Mouse (Mus musculus) activated CD4-positive, CD25-positive, alpha-beta regulatory T cell, adult 4 months (primary cell): Measurements from ENCODE around the gene Pcgf1. TPM values are rescaled to one million over a fixed set of nuclear protein-coding genes. Genes with fewer than 3 reads are reported as not detected.

Source experiments
- ATAC-seq: one replicate; pipeline ENCODE4 v1.8.0; 2017
- polyA plus RNA-seq, 2 experiments: library from polyadenylated mRNA; unstranded; fragments of 100-300 nt; shearing (Covaris generic); gene quantifications; one replicate each; pipeline ENCODE4 v1.2.1; 2017

Pcgf1 gene
- polyA plus RNA-seq, 2 experiments from 2014 or later, result 31.2 to 35.9 TPM

DNA sequence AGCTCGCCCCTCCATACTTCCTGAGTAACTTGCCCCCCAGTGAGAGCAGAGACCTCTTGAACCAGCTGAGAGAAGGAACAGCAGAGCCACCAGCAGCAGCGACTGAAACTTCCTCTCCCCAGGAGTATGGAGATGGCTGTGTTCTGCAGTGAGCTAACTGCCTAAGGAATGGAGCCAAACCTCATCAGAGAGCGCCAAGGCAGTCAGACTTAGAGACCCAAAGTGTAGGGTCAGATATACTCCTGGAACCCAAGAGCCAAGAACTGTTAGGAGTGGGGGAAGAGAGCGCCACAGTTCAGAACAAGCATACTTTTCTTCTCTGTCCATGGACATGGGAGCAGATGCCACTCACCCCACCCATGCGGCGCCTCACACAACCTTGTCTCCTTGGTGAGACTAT, 11.2 kb upstream of the Pcgf1 start:
- no peak for ATAC-seq

DNA sequence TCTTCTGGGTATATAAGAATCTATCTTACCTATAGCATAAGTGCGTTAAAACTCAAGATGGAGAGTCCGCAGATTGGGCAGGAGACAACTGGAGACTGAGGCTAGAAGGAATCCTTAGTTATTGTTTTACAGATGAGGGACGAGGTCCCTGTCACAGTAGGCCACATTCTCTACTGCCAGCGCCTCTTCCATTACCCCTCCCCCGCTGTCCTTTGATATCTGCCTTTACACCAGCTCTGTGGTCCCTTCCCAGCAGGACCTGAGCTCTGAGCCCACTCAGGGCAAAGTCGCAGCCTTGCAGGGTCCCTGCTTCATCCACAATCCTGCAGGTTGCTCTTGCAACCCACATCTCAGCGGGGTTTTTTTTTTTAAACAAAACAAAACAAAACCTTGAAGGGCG, 9.4 kb upstream of the Pcgf1 start:
- no peak for ATAC-seq

DNA sequence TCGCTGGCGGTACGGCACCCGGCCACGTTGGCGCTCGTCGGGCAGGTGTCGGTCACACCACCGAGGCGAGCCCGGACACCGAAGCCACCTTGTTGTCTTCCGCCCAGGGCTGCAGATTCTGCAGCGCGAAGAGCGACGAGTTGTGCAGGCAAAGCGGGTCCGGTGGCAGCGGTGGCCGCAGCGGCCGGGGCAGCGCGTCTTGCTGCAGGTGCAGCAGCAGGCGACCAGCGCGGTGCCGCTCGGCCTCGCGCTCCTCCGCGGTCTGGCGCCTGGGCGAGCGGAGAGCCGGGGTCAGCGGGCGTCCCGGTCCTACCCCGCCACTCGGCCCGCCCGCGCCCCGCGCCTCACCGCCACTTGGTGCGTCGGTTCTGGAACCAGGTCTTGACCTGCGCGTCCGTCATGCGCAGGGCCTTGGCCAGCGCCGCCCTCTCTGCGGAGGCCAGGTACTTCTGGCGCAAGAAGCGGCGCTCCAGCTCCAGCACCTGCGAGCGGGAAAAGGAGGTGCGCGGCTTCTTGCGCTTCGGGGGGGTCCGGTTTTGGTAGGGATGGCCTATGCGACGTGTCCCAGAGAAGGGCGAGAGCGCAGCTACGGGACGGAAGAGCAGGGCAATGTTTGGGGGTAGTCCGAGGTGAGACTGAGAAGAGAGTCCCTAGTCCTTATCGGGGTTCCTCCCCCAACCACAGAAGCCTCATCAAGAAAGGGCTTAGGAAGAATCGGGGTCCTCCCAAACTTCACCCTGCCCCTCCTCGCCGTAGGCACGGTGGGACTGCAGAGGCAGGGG, 8.8 kb upstream of the Pcgf1 start:
- no peak for ATAC-seq

DNA sequence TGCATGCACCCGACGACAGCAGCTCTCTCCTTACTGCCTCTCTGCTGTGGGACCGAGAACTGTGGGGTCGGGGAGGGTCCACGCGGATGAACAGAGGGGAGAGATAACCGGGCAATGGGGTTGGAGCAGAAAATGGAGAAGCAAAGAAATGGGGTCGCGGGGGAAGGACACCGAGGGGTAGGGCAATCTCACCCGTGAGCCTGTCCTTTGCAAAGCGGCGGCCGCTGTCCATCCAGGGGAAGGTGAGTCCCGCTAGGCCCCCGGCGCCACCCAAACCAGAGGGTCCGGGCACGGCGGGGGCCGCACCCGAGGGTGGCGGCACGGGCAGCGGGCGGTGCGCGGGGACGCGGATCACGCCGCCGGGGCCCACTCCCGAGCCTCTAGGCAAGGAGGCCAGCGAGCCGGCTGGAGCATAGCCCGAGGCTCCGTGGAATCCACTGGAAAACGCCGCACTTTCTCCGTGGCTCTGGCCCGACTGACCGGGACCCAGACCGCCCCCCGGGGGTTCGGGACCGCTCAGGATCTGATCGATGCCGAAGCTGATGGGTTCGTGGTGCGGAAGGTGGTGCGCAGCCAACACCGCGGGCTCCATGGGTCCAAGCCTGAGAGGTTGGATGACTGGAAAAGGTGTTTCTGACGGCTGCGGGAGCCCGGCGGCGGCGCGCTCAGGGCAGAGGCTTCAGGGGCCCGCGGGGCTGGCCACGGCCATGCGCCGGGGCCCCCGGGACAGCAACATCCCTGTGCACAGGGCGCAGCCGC, 8.0 kb upstream of the Pcgf1 start:
- no peak for ATAC-seq

DNA sequence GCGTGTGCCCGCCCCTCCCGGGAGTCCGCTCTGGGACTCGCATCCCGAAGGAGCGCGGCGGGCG, 7.6 kb upstream of the Pcgf1 start, which contains the start of gene Tlx2:
TSS of gene Tlx2 (minus strand) at position 47 of the 64 bp plus-strand sequence.
- no peak for ATAC-seq

DNA sequence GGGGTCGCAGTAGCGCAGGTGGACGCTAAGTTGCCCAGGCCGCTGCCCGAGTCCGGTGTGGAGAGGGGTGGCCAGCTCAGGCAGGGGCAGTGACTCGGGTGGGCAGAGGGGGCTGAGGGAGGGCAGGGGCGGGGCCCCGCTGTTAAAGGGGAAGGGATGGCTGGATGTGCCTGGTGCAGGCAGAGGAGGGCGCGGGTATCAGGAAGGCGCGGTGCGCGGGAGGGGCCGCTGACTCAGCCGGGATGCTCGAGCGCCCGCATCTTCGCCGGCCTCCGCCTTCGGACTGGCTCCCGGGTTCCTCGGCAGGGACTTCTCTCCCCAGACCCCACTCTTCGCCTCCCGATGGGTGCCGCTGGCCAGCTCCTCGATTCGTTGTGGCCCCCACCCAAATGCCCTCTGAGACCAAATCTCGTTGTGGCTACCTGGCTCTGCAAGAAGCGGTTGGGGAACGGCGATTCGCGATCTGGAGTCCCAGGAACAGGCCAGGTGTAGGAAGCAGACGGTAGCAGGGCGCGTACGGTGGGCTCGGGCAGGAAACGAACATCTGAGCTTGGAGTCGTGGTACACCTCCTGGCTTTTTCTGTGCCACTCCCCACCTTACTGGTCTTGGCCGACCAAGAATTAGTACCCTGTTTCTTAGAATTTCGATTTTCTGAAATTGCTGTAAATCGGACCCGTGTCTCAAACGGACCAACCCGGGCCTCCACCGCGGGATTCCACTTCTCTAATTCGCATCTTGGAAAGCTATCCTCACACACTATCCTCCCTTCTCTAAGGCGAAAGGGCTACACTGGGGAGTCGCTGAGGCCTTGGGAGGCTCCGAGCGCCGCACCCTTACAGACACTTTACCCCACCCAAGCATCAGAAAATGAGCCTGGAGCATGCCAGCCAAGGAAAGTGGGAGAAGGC, 7.1 kb upstream of the Pcgf1 start:
- ATAC-seq, result no peak

DNA sequence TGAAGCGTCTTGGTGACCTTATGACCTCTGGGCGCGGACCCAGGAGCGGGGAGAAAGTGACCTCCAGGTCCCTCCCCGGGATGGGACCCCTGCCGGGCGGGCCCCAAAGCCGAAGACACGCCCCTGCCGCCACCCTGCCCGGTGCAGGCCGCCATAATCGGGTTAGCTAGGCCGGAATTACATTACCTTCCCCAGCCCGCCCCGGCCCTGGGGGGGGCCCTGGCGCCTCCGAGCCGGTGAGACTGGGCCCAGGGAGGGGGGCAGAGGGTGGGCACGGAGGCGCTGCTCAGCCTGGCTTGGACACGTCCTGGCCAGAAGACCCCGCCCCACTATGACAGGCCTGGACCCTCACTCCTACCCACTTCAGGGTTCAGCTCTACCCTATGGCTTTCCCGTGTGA, 6.4 kb upstream of the Pcgf1 start:
- ATAC-seq, result no peak

DNA sequence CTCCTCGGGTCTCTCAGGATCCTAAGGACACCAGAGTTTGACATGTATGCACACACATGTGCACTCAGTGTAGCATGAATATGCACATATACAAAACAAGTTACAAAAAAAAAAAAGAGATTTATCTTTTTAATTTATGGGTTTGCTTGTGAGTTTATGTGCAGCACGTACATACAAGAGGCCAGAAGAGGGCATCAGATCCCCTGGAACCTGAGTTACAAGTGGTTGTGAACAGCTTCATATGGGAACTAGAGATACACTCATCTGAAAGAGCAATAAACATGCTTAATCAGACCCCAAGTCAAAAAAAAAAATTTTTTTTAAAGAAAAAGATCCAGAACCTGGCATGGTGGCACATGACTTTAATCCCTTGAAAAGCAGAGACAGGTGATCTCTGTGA, 2.7 kb upstream of the Pcgf1 start:
- no peak for ATAC-seq

DNA sequence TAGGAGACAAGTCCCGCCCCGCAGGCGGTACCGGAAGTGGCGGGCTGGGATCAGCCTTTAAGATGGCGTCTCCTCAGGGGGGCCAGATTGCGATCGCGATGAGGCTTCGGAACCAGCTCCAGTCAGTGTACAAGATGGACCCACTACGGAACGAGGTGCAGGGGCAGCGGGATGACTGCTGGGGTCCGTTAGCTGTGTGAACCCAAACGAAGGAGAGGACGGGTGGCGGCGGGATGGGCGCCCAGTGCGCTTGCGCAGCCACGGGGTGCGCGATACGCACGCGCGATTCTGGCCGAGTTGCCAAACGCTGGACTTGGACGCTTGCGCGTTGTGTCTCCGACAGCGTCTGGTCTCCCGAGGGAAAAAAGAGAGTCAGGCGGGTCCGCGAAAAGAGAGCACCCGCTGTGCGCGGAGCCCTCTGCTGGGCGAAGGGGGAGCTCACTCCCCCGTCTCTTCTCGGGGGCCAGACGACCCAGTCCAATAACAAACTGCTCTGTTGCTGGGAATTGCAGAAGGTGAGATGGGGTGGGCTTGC, 722 bp downstream of the Pcgf1 start:
- peak; percentile 33 for ATAC-seq

DNA sequence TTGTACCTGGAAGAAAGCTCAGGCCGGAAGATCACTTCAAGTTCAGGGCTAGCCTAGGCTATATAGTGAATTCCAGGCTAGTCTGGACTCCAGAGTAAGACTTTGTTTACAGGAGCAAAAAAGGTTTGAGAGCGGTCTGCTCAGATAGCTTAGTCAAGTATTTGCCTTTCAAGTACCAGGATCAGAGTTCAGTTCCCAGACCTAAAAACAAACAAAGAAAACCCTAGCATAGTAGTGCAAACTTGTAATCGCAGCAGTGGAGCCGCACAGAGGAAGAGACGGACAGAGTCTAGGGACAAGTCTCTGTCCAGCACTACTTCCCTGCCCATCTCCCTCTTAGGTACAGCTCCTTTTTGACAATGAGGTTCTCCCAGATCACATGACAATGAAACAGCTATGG, 2.5 kb downstream of the Pcgf1 start:
- no peak for ATAC-seq

DNA sequence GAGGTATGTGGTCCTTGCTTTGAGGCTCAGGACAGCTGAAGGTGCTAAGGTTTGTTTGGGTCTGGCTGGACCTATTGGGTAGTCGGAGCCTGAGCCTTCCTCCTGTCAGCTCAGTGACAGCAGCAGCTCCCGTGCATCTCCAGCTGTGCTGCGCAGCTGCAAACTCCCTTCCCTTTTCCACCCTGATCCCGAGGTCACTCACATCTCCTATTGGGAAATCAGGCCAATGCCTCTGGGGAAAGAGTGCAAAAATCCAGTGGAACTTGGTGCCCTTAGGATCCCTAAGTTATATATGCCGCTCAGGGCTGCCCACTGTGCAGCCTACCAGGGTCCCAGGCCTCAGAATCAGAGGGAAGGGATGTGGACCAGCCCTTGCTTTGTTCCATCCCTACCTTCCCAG, 5.8 kb downstream of the Pcgf1 start:
- no peak for ATAC-seq

DNA sequence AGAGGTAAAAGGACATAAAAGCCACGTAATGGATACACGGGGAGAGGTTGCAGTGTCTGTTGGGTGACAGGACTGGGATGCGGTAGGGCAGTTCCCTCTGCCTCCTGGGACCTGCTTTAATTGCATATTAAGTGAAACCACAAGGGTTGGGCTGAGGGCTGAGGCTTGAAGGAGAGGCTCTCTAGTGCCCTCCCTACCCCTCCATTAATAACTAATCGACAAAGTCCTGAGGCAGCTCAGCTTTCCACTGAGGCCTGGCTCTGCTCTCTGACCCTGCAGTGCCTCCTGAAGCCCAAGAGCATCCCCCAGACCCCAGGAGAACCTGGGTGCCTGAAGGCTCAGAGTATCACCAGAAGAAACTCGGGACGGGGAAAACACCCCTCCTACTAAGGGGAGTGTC, 6.8 kb downstream of the Pcgf1 start:
- no peak for ATAC-seq

DNA sequence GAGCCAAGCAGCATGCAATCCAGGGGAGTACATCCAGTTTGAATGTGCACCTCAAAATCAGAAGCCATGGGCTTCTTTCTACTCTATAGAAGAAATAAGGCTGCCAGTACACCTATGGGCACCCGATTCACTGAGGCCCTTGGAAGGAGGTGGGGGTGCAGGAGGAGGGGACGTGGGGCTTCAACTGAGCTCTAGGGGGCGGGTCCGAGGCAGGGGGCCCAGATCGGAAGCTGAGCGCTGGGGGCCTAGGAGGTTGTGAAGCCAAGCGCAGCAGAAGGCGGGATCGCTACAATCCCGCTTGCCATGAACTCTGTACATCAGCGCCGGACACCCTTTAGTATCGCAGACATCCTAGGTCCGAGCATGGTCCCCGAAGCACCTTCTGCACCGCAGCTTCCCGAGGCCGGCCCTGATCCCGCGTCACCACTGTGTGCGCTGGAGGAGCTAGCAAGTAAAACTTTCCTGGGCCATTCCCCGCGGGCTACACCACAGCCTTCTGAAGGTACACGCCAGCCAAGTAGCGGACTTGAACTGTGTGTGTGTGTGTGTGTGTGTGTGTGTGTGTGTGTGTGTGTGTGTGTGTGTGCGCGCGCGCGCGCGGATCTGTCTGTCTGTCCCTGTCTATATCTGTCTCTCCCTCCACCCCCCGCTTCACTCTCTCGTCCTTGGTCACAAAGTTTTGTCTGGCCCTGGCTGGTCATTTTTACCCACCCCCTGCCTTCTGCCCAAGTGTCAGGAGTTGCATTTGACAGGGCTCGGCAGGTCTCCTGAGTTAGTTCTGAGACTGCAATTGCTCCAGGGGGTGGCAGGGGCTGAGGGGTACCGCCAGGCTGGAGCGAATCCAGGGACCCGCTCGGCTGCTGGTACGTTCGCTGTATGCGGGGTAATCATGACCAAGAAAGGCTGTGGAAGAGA, 8.7 kb downstream of the Pcgf1 start, which contains the start of gene Lbx2:
TSS of gene Lbx2 (plus strand) at position 247 of the 915 bp plus-strand sequence.
- peak; percentile 36 for ATAC-seq

DNA sequence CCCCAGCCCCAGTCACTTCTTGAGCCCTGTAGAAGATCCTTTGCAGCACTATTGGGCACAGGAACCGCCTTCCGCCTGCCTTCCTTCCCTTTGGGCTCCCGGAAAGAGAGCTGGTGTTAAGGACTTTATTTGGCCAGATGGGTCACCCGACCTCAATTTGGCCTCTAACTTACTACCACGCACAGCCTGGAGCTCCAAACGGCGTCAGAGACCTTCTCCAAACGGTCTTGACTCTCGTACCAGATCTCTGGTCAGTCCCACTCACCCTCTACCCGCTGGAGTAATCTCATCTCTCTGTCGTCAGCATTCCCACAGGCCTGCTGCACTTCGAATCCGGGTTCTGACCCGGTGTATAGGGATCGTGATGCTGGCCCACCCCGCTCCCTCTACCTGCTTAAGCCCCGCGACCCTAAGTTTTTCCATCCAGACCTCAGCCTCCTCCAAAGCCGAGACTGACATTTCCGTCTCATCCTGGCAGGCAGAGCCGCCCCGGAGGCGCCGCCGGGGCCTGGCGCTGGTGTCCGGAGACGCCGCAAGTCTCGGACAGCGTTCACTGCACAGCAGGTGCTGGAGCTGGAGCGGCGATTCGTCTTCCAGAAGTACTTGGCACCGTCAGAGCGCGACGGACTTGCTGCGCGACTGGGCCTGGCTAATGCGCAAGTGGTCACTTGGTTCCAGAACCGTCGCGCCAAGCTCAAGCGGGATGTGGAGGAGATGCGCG, 9.7 kb downstream of the Pcgf1 start:
- no peak for ATAC-seq

DNA sequence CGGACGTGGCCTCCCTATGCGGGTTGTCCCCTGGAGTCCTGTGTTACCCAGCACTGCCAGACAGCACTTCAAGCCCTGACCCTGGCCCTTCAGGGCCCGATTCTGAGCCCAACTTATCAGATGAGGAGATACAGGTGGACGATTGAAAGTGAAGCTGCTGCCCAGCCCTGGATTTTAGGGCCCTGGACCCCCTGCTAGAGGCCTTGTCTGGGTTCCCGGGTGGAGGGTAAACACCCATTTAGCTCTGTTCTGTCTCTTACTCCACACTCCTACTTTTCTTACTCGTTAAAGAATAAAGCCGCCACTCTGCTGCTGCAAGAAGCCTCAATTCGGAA, 10.2 kb downstream of the Pcgf1 start:
- no peak for ATAC-seq

DNA sequence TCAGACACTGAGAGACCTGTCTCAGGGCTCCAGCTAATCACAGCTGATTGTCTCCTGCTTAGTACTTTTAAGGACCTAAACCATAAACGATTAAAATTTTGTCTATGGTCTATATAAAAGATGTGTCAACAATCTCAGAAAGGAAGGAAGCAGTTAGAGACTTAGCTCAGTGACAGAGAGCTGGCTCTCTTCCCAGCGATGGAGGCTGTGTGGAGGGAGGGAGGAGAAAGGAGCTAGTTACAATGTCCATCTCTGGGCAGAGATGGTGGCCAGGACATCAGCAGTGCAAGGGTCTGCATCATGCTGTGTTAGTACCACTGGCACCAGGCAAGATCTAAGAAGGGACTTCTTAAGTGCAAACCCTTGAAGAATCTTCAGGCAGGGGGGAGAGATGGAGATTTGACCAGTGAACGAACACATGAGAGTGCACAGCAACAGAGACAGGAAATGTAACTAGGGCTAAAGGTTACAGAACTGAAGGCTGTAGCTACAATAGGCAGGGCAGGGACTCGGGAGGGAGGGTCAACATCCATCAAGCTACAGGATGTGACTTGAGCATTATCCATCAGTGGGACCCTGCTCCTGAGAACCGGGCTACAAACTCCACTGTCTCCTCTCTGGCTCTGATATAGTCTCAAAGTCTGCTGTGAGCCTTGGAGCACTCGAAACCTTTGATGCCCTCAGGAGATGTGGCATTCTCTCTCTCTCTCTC, 14.9 kb downstream of the Pcgf1 start:
- no peak for ATAC-seq

DNA sequence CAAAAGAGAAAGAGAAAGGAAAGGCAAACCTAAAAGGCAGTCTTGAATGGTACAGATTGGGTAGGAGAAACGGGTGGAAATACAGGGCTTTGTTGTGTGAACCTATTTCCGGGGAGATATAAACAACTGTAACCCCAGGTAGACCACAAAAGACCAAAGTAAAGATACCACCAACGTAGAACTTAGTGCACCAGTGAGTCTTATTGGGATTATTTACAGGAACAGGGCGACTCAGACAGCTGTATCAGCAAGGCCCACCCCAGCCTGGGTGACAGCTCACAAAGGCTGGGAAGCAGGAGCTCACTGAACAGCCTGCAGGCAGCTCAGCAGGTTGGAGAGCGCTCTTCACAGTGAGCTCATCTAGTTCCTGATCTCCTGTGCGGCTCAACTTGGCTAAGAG, 18.3 kb downstream of the Pcgf1 start:
- ATAC-seq, result peak; percentile 96

DNA sequence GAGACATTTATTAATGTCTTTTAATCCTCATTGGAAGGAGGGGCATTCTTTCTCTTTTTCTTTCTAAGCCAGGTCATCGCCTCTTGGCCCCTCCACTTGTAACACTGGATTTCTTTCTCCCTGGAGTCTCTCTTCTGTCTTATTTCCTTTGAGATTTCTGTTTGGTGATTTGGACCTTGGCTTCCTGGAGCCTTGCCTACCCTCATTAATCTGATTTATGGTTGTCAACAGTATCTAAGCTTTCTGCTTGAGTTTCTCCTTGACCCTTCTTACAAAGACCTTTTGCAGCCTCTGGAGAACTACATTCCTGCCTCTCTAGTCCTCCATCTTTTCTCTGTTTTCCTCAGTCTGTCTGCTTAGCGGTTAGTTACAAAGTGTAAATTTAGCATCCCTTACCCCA, 20.7 kb downstream of the Pcgf1 start:
- no peak for ATAC-seq

DNA sequence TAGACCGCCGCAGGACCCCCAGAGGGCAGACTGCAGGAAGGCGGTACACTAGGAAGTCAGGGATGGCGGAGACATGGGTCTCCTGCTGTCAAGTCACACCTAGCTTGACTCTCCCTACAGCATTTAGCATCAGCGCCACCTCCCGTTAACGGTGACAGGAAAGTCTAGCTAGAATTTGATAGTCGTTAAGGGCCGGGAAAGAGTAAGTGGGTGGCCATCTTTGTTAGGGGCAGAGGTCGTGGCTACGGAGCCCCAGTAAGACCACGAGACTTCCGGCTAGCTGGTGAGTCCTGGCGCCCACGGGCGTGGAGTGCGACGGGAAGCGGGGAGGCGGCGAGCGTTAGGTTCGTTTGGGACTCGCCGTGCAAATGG, 23.6 kb downstream of the Pcgf1 start, which contains the start of the genes Ccdc142 and Gm42688:
TSS of gene Ccdc142 (plus strand) at position 286 of the 372 bp plus-strand sequence.
TSS of gene Gm42688 (plus strand) at position 302 of the 372 bp plus-strand sequence.
- ATAC-seq, result peak; percentile 86

DNA sequence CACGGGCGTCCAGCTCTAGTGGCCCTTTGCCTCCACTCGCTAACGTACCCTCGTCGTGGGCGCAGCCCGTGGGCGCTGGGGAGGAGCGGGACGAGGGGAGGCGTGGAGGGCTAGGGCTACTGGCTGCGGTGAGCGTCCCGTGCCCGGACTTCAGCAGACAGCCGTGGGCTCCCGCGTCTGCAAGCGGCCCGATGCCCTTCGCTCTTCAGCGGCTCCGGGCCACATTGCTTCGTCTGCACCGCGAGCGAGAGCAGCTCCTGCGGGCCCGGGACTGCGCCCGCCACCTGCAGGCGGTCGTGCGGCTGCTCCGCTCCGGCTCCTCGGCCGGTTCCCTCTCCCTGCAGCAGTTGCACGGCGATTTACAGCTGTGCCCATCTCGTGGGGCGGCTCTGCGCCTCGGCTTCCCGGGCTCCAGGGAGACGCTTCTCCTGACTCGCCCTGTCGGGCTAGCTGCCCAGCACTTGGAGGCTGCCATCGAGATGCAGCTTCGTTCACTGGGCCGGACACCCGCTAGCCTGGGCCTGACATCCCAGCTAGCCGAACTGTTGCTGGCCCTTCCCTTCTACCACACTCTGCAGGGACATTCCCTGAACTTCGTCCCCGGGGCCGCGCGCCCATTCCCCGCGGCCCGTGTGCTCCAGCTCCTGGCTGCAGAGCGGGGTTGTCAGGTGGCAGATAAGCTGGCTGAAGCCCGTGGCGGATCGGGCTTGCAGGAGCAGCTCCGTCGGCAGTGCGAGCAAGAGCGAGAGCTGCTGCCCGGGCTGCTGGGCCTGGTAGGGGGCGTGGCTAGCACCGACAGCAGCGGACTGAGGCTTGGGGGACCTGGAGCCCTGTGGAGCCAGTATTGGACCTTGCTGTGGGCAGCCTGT, 24.3 kb downstream of the Pcgf1 start:
- ATAC-seq, result peak; percentile 77
